Mouse (Mus musculus) left cerebral cortex, adult 18-20 months (tissue): ENCODE measurements around the gene Skap1. TPM values are rescaled to one million over a fixed set of nuclear protein-coding genes. Genes with fewer than 3 reads are reported as not detected.

ENCODE experiments used
- DNase-seq, 2 experiments: peaks; one replicate each; pipeline ENCODE4 v3.0.0; 2021 to 2022; ENCODE audit warnings: low spot score in 2 of 2, mixed read lengths in 1 of 2
- total RNA-seq, 2 experiments: library from RNA; stranded (reverse); gene quantifications; 2 replicates each; pipeline ENCODE4 v1.2.3; 2021

The Skap1 gene
- total RNA-seq, 2 experiments from 2014 or later: 1.9 to 2.1 TPM

- peak; percentile 11 to 34 for DNase-seq
Measured at GRCm38 (mm10) chr11:96553091-96553490, 88.7 kb downstream of the Skap1 start.

- no peak for DNase-seq
Measured at GRCm38 (mm10) chr11:96560229-96560628, 95.8 kb downstream of the Skap1 start.

DNA sequence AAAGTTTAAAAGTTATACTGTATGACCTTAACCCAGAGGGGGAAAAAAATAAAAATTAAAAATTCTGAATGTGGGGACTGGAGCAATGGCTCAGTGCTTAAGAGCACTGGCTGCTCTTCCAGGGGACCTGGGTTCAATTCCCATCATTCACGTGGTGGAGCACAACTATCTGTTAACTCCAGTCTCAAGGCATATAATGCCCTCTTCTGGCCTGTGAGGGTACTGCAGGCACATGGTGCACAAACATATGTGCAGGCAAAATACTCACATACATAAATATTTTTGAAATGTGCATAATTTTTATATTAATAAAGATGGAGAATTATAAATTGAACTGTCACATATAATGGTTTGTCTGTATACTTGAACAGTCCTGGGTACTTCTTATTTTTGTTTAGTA lies 99.7 kb downstream of the Skap1 start:
- DNase-seq: no peak

DNA sequence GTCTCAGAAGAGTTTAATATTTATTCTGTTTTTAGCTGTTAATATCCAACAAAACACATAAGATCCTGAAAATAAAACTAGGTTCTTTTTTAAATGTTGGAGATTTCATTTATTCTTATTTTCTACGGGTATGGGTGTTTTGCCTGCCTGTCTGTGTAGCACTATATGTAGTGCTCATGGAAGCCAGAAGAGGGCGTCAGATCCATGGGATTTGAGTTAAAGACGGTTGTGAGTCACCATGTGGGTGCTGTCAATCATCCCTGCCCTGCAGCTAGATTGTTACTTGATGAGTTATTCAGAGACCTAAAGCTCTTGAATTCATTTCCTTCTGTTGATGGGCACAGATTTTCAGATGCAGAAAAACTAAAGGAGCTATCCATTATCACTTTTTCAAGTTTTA lies 108.1 kb downstream of the Skap1 start:
- no peak for DNase-seq

- no peak for DNase-seq
Measured at GRCm38 (mm10) chr11:96576491-96577427, 112.4 kb downstream of the Skap1 start.

GRCm38 (mm10) chr11:96578551-96579283 lies 114.3 kb downstream of the Skap1 start:
- no peak for DNase-seq

DNA sequence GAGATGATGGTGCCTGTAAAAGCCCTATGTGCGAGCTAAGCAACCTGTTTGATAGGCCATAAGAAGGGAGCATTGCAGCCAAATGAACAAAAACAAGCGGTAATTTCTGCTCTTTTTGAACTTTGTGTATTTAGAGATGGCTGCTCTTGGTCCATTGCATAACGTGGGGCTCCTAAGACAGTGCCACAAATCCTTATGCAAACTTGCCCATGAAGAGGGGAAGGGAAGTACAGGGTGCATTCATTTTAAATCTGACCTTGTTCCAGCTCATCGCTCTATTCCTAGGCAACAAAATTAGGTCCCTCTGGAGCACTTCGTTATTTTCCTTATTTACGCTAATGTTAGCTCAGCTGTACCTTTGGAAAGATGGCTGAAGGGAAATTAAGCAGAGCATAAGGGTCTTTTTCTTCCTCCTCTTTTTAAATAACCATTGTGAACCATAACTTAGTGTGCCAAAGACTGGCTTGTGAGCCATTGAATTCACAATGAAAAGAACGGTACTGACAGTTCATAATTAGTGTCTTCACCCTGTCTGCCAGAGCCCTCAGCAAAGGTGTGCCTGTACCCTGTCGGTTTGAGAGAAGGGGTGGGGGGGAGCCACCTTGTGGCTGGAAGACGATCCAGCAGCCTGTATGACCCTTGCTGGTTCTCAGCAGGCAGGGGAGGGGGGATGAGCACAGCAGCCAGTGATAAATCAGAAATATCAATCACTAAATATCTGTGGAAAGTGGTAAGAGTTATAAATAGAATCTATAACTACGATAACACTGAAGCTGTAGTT lies 117.4 kb downstream of the Skap1 start:
- DNase-seq: no peak

GRCm38 (mm10) chr11:96582595-96582994 lies 118.2 kb downstream of the Skap1 start:
- no peak for DNase-seq

DNA sequence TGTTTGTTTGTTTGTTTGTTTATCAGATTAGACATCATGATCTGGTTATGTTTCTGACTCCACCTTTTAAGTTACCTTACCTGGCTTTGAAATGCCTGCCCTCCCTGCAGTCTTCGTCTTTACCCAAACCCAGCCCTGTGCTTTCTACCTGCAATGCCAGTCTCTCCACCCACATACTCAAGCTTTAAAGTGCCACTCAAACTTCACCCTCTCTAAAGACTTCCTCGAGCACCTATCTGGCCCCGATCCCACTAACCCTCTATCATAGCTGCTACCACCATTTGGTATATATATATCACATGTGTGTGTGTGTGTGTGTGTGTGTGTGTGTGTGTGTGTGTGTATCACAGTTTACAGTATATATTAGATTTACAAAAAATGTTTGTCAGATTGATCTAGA lies 125.4 kb downstream of the Skap1 start:
- DNase-seq: no peak

- DNase-seq: no peak
Measured at GRCm38 (mm10) chr11:96595890-96596289, 131.5 kb downstream of the Skap1 start.

DNA sequence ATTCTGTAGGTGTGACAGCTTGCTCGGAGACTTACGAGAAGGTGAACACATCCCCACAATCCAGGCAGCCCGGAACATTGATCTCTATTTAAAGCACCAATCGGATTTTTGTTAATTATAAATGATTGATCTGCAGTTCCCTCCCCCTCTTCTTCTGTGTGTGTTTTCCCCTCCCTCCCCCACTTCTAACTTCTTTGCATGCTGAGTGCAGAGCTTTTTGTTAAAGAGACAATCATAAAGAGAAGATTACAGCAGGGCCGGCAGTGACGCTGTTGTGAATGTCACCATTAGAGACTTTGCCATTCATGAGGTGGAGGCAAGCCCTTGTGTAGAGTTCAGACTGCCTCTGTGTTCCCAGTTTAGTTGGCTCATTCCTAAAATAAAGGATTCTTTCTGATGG lies 131.9 kb downstream of the Skap1 start:
- DNase-seq: no peak

- DNase-seq: no peak
Measured at GRCm38 (mm10) chr11:96602806-96603205, 138.4 kb downstream of the Skap1 start.

DNA sequence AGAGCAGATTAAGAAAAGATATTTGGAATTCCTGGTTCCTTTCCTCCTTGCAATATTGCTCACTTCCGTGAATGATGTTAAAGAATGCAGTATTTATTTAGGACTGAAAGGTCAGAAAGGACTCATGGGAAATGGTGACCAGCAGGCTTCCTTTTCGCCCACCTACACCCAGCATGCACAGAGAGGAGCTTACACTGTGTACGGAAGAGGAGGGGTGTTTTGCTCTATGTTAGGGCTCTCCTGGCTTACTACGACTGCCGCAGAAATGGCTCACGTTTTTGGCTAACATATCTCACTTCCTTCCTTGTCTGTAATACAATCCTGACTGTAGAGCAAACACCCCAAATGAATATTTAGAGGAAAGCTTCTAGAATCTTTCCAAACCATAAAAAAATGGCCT lies 139.9 kb downstream of the Skap1 start:
- no peak for DNase-seq

DNA sequence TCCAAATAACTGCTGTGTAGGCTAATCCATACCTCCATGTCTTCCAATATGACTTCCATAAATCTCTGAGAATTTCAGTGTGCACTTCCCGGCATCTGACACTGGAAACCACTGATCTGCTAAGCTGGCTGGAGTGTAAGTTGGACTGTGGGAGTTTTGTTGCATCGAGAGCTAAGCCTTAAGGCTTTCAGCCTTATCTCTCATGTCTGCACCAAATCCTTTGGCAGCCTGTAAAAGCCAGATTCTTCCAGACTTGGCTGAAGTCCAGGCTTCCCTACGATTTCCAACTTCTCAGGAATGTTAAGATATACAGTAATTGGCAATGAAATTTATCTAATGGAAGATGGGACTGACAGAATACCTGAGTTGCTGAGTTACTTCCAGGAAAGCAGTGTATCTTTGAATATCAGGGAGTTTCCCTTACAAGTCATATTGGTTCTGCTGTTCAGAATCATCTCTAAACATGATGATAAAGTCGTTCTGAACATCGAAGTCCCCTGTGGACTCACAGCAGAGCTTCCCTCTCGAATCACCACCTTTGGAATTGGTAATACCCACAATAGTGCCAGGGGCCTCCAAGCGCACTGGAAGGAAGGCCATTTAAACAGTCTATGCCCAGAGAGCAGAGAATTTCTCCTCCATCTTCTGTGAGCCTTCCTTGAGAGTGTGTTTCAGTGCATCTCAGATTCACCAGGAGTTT lies 140.5 kb downstream of the Skap1 start:
- DNase-seq: no peak

- DNase-seq: no peak
Measured at GRCm38 (mm10) chr11:96605516-96605915, 141.1 kb downstream of the Skap1 start.

- no peak for DNase-seq
Measured at GRCm38 (mm10) chr11:96612596-96612995, 148.2 kb downstream of the Skap1 start.

DNA sequence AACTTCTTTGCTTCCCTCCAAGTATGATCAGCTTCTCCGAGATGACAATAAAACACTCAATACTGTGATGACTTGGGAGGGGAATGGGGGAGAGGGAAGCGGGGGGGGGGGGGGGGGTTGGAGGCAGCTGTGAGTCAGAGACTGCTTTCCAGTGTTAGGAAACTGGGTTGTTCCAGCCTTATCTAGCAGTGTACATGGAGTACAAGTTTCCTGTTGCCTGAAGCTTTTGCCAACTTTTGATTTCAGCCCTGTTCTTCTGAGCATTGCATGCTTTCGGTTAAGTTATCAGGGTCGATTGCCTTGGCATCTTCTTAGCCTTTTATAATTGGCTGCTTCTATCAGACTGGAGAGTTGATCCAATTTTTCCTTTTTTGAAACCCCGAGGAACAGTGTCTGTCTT lies 152.4 kb downstream of the Skap1 start:
- DNase-seq: no peak

DNA sequence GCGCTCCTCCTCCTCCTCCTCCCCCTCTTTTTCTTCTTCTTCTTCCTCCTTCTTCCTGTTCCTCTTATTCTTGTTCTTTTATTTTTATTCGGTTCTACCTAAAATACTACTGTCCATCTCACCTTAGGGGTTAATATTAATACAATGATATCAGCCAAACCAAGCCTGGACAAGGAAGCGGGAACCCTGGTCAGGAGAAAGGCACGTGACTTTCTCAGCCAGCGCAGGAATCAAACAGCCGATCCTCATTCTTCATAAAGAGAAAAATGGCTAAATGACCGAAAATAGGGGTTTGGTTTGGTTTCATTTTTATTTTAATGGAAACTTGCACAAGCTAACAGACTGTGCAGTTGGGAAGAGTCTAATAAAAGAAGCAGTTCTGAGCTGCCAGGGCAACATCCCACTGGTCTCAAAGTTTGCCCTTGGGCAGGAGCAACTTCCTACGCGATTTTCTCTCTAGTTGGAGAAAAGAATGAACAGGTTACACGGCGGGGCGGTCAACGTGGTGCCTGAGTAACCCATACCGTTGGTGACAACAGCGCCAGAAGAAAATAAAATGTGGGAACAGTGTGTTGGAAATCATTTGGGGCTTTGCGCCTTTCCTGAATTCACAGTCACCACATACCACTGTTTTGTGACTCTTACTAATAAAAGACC lies 154.5 kb downstream of the Skap1 start:
- no peak for DNase-seq

GRCm38 (mm10) chr11:96619576-96619975 lies 155.2 kb downstream of the Skap1 start:
- DNase-seq: peak in 1 of 2 experiments; percentile 18

- no peak for DNase-seq
Measured at GRCm38 (mm10) chr11:96620006-96620405, 155.6 kb downstream of the Skap1 start.
